Mouse (Mus musculus): ENCODE results near the gene Gpsm1. TPM values are rescaled to one million over a fixed set of nuclear protein-coding genes. Genes with fewer than 3 reads are reported as not detected.

Gene Gpsm1
- polyA plus RNA-seq, 1 experiment from 2014 or later = 92.0 TPM

GRCm38 (mm10) chr2:26325386-26326181 lies 10.3 kb downstream of the Gpsm1 start:
- 69% methylated on average over 15 of the region's 15 CpGs for WGBS
- Histone ChIP-seq H3K4me3 (ENCODE audit: low read depth, low read length) (no peak overlapping the region), H3K4me1 (ENCODE audit: control insufficient read depth, insufficient read depth, low read length) (no peaks in the 10 kb centered on the region), H3K27ac (ENCODE audit: low read depth, low read length) (no peak overlapping the region), H3K27me3 (ENCODE audit: control insufficient read depth, insufficient read depth, low read length) (no peaks in the 10 kb centered on the region), H3K9me3 (ENCODE audit: control insufficient read depth, low read length) (no peaks in the 10 kb centered on the region), H3K4me2 (ENCODE audit: low read depth, low read length) (no peak overlapping the region), H3K36me3 (ENCODE audit: control insufficient read depth, insufficient read depth, low read length) (peaks cover 57% of the 10 kb centered on the region), H3K9ac (replicated peaks; ENCODE audit: low read depth, low read length) (no peak overlapping the region)
- ATAC-seq (ENCODE audit: low read depth) = peak; percentile 77; the same call in 1 of the 2 replicates

DNA sequence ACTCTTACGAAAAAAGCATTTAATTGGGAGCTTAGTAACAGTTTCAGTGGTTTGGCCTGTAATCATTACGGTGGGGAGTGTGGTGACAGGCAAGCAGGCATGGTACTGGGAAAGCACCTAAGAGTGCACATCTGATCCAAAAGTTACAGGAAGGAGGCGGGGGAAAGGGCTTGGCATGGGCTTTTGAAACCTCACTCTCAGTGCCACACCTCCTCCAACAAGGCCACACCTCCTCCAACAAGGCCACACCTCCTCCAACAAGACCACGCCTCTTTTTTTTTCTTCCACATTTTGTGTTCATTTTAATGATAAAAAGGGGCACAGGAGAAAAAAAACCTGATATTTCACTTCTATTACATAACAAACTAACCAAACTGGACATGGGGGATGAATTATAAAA lies 12.5 kb downstream of the Gpsm1 start:
- 86% methylated on average over 4 of the region's 4 CpGs for WGBS
- H3K36me3 ChIP-seq (ENCODE audit: control insufficient read depth, insufficient read depth, low read length) = peaks cover 66% of the 10 kb centered on the region
- no peaks in the 10 kb centered on the region for H3K9me3 ChIP-seq (ENCODE audit: control insufficient read depth, low read length)
- H3K4me3 ChIP-seq (ENCODE audit: low read depth, low read length) = no peak overlapping the region
- no peak overlapping the region for H3K27ac ChIP-seq (ENCODE audit: low read depth, low read length)
- H3K4me1 ChIP-seq (ENCODE audit: control insufficient read depth, insufficient read depth, low read length) = no peaks in the 10 kb centered on the region
- no peak overlapping the region for H3K9ac ChIP-seq (replicated peaks; ENCODE audit: low read depth, low read length)
- H3K4me2 ChIP-seq (ENCODE audit: low read depth, low read length) = no peak overlapping the region
- no peaks in the 10 kb centered on the region for H3K27me3 ChIP-seq (ENCODE audit: control insufficient read depth, insufficient read depth, low read length)
- no peak for ATAC-seq (ENCODE audit: low read depth)

- 52% methylated on average over 8 of the region's 8 CpGs for WGBS
- Histone ChIP-seq H3K27ac (ENCODE audit: low read depth, low read length) (no peak overlapping the region), H3K27me3 (ENCODE audit: control insufficient read depth, insufficient read depth, low read length) (no peaks in the 10 kb centered on the region), H3K9ac (replicated peaks; ENCODE audit: low read depth, low read length) (no peak overlapping the region), H3K9me3 (ENCODE audit: control insufficient read depth, low read length) (no peaks in the 10 kb centered on the region), H3K4me2 (ENCODE audit: low read depth, low read length) (no peak overlapping the region), H3K4me1 (ENCODE audit: control insufficient read depth, insufficient read depth, low read length) (no peaks in the 10 kb centered on the region), H3K4me3 (ENCODE audit: low read depth, low read length) (no peak overlapping the region), H3K36me3 (ENCODE audit: control insufficient read depth, insufficient read depth, low read length) (peaks cover 51% of the 10 kb centered on the region)
- no peak for ATAC-seq (ENCODE audit: low read depth)
Measured at GRCm38 (mm10) chr2:26329402-26329801, 14.1 kb downstream of the Gpsm1 start.

DNA sequence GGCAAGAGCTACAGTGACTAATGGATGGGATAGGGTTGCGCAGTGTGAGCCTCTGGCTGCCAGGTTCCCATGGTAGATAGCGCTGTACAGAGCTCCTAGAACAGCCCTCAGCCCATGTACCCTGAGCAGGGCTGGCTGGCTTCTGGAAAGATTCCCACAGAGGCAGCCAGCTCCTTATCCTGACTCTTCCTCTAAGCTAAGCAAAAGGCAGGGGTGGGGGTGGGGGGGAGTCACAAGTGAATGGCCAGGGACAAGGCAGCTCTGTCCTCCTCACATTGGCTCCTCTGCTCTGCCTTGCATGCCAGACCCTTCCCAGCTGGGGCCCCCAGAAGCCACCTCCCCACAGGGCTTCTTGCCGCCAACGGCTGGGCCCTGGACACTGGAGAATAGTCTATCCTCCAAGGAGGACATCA lies 14.7 kb downstream of the Gpsm1 start:
- H3K27me3 ChIP-seq (ENCODE audit: control insufficient read depth, insufficient read depth, low read length) = no peaks in the 10 kb centered on the region

DNA sequence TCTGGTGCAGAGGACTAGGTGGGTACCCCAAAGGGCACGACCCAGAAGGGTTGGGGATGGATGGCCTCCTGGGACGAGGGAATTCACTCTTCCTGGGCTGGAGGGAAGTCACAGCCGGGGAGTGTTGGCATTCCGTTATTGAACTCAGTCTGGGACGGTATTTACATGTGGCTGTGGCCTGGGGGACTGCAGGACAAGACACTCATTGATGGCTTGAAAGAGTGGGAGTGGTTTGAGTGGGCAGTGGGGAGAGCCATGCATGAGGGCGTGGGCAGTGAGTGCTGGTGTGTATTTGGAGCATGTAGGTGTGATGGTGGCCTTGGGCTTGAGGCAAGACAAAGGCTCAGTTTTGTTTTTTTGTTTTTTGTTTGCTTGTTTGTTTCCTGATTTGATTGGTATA lies 15.4 kb downstream of the Gpsm1 start:
- H3K27ac ChIP-seq (ENCODE audit: low read depth, low read length) = peak overlapping the region; percentile 61
- no peaks in the 10 kb centered on the region for H3K4me1 ChIP-seq (ENCODE audit: control insufficient read depth, insufficient read depth, low read length)
- no peaks in the 10 kb centered on the region for H3K27me3 ChIP-seq (ENCODE audit: control insufficient read depth, insufficient read depth, low read length)
- H3K36me3 ChIP-seq (ENCODE audit: control insufficient read depth, insufficient read depth, low read length) = peaks cover 41% of the 10 kb centered on the region
- no peaks in the 10 kb centered on the region for H3K9me3 ChIP-seq (ENCODE audit: control insufficient read depth, low read length)
- WGBS = 76% methylated on average over 6 of the region's 6 CpGs
- ATAC-seq (ENCODE audit: low read depth) = no peak
- H3K4me2 ChIP-seq (ENCODE audit: low read depth, low read length) = no peak overlapping the region
- no peak overlapping the region for H3K9ac ChIP-seq (replicated peaks; ENCODE audit: low read depth, low read length)
- H3K4me3 ChIP-seq (ENCODE audit: low read depth, low read length) = no peak overlapping the region

More for the DNA sequence above, 14.7 kb downstream of the Gpsm1 start:
- Histone ChIP-seq H3K27ac (ENCODE audit: low read depth, low read length) (peak overlapping the region; percentile 61), H3K36me3 (ENCODE audit: control insufficient read depth, insufficient read depth, low read length) (peaks cover 46% of the 10 kb centered on the region), H3K4me2 (ENCODE audit: low read depth, low read length) (no peak overlapping the region), H3K4me3 (ENCODE audit: low read depth, low read length) (no peak overlapping the region), H3K9me3 (ENCODE audit: control insufficient read depth, low read length) (no peaks in the 10 kb centered on the region), H3K9ac (replicated peaks; ENCODE audit: low read depth, low read length) (no peak overlapping the region), H3K4me1 (ENCODE audit: control insufficient read depth, insufficient read depth, low read length) (no peaks in the 10 kb centered on the region)
- peak; percentile 32; the same call in 1 of the 2 replicates for ATAC-seq (ENCODE audit: low read depth)
- WGBS = 79% methylated on average over 4 of the region's 4 CpGs

DNA sequence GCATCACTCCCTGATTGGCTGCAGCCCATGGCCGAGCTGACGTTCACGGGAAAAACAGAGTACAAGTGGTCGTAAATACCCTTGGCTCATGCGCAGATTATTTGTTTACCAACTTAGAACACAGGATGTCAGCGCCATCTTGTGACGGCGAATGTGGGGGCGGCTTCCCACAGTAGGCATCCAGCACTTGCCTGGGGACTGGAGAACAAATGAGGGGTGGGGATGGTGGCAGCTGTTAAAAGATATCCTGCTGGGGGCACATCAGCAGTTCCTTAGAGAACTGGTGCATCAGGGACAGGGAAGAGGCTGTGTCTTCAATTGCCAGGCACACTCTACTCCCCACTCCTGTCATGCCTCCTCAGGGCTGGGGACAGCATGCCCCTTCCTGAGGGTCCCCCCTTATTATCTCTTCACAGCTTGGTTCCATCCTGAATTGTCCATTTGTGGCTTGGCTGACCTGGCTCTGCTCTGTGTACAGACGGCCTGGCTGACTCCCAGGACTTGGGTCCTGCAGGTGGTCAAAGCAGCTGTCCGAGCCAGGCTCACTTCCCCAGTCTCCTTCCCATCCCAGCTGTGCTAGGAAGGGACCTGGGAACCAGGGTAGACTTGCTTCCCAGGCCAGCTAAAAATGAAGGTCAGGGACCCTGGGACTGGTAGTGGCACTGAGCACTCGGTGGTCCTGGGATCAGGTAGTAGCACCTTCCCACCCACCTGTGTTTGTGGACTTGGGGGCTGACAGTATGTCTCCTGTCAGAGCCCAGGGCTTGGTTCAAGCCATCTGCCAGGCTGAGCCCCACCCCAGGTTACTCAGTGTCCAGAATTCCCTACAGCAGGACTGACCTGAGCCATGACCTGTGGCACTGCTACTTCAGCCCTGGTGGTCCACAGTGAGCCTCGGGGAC lies 23.2 kb downstream of the Gpsm1 start:
- Histone ChIP-seq H3K4me1 (ENCODE audit: control insufficient read depth, insufficient read depth, low read length) (no peaks in the 10 kb centered on the region), H3K9me3 (ENCODE audit: control insufficient read depth, low read length) (no peaks in the 10 kb centered on the region), H3K27me3 (ENCODE audit: control insufficient read depth, insufficient read depth, low read length) (no peaks in the 10 kb centered on the region), H3K4me3 (ENCODE audit: low read depth, low read length) (no peak overlapping the region), H3K27ac (ENCODE audit: low read depth, low read length) (no peak overlapping the region), H3K9ac (replicated peaks; ENCODE audit: low read depth, low read length) (no peak overlapping the region), H3K4me2 (ENCODE audit: low read depth, low read length) (no peak overlapping the region), H3K36me3 (ENCODE audit: control insufficient read depth, insufficient read depth, low read length) (peaks cover 45% of the 10 kb centered on the region)
- peak; percentile 56 for ATAC-seq (ENCODE audit: low read depth)
- 71% methylated on average over 8 of the region's 13 CpGs for WGBS

- Histone ChIP-seq H3K9ac (replicated peaks; ENCODE audit: low read depth, low read length) (no peak overlapping the region), H3K4me1 (ENCODE audit: control insufficient read depth, insufficient read depth, low read length) (no peaks in the 10 kb centered on the region), H3K27me3 (ENCODE audit: control insufficient read depth, insufficient read depth, low read length) (no peaks in the 10 kb centered on the region), H3K4me2 (ENCODE audit: low read depth, low read length) (no peak overlapping the region), H3K36me3 (ENCODE audit: control insufficient read depth, insufficient read depth, low read length) (peaks cover 50% of the 10 kb centered on the region), H3K27ac (ENCODE audit: low read depth, low read length) (no peak overlapping the region), H3K9me3 (ENCODE audit: control insufficient read depth, low read length) (no peaks in the 10 kb centered on the region), H3K4me3 (ENCODE audit: low read depth, low read length) (no peak overlapping the region)
- ATAC-seq (ENCODE audit: low read depth) = no peak
- WGBS = 92% methylated on average over 5 of the region's 5 CpGs
Measured at GRCm38 (mm10) chr2:26339204-26339551, 23.9 kb downstream of the Gpsm1 start.

GRCm38 (mm10) chr2:26341510-26341981 lies 26.2 kb downstream of the Gpsm1 start:
- ATAC-seq (ENCODE audit: low read depth) = no peak
- Histone ChIP-seq H3K9me3 (ENCODE audit: control insufficient read depth, low read length) (no peaks in the 10 kb centered on the region), H3K4me1 (ENCODE audit: control insufficient read depth, insufficient read depth, low read length) (no peaks in the 10 kb centered on the region), H3K4me3 (ENCODE audit: low read depth, low read length) (no peak overlapping the region), H3K9ac (replicated peaks; ENCODE audit: low read depth, low read length) (no peak overlapping the region), H3K27ac (ENCODE audit: low read depth, low read length) (0 out of 2 replicates have a peak overlapping the region, but pooled peaks have one; percentile 22), H3K27me3 (ENCODE audit: control insufficient read depth, insufficient read depth, low read length) (no peaks in the 10 kb centered on the region), H3K36me3 (ENCODE audit: control insufficient read depth, insufficient read depth, low read length) (peaks cover 71% of the 10 kb centered on the region), H3K4me2 (ENCODE audit: low read depth, low read length) (no peak overlapping the region)
- WGBS = 95% methylated on average over 2 of the region's 2 CpGs

- Histone ChIP-seq H3K4me3 (ENCODE audit: low read depth, low read length) (no peak overlapping the region), H3K27me3 (ENCODE audit: control insufficient read depth, insufficient read depth, low read length) (no peaks in the 10 kb centered on the region), H3K4me2 (ENCODE audit: low read depth, low read length) (no peak overlapping the region), H3K9ac (replicated peaks; ENCODE audit: low read depth, low read length) (no peak overlapping the region), H3K36me3 (ENCODE audit: control insufficient read depth, insufficient read depth, low read length) (peaks cover 76% of the 10 kb centered on the region), H3K9me3 (ENCODE audit: control insufficient read depth, low read length) (no peaks in the 10 kb centered on the region), H3K27ac (ENCODE audit: low read depth, low read length) (0 out of 2 replicates have a peak overlapping the region, but pooled peaks have one; percentile 22), H3K4me1 (ENCODE audit: control insufficient read depth, insufficient read depth, low read length) (no peaks in the 10 kb centered on the region)
- no peak for ATAC-seq (ENCODE audit: low read depth)
- 85% methylated on average over 10 of the region's 10 CpGs for WGBS
Measured at GRCm38 (mm10) chr2:26342044-26342443, 26.7 kb downstream of the Gpsm1 start.
